Mouse (Mus musculus): ENCODE measurements around the gene Osgin1.

- TF ChIP-seq POLR2A (IDR thresholded peaks at IDR 0.05; ENCODE audit: borderline replicate concordance, extremely low read depth, insufficient read depth, insufficient read length, poor library complexity, severe bottlenecking) = no peak
- no peak for TF ChIP-seq CTCF (IDR thresholded peaks at IDR 0.05; ENCODE audit: borderline replicate concordance, extremely low read depth, insufficient read depth, insufficient read length)
Observed at GRCm38 (mm10) chr8:119422123-119422711, 11.7 kb upstream of the Osgin1 start.
